Mouse (Mus musculus): ENCODE results near the gene Gm40193.

Gm40193 gene

GRCm38 (mm10) chr11:70502018-70502417 is 30.7 kb downstream of the Gm40193 start:
- DNase-seq: no peak

GRCm38 (mm10) chr11:70500476-70500812 is 32.3 kb downstream of the Gm40193 start:
- no peak for DNase-seq

- peak in 1 of 2 experiments; percentile 11 for DNase-seq
Measured at GRCm38 (mm10) chr11:70499566-70500475, 32.9 kb downstream of the Gm40193 start.

- DNase-seq: no peak
Measured at GRCm38 (mm10) chr11:70489684-70490083, 43.1 kb downstream of the Gm40193 start.

DNA sequence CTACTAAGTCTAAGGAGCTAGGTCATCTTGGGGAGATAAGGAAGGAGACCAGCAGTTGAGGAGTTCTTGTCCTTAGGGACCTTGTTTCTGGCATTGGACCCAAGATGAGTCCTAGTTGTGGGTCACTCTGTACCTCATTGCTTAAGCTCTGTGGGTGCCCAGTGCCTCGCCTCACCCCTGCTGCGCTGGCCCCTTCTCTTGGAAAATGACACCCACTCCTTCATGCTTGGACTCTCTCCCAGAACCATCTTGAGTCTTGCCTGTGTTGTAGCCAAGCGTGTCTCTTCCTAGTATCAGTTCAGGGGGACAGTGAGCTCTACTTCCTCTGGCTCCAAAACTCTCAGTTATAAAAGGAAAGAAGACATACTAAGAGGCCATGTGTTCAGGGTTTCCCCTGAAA is 43.6 kb downstream of the Gm40193 start:
- no peak for DNase-seq

- no peak for DNase-seq
Measured at GRCm38 (mm10) chr11:70487816-70488215, 44.9 kb downstream of the Gm40193 start.

DNA sequence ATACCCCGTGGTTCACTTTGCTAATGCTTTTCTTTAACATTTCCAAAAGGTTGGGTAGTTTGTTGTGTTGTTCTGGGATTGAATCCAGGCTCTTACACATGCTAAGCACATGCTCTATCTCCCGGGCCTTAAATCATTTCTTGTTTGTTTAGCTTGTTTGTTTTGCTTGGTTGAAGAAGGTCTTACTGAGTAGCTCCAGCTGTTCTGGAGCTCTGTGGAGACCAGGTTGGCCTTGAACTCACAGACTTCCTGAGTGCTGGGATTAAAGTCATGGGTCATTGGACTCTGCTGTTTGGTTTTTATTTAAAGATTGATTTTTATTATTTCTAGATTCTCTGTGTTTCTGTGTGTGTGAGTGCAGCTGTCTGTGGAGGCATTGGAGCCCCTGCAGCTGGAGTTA is 47.2 kb downstream of the Gm40193 start:
- no peak for DNase-seq

Measured in cerebellum, postnatal 36 days (tissue).